Mouse (Mus musculus): ENCODE measurements around the gene Med31.
"Not testable (repeated sequence)": the region's sequence is repeated elsewhere in the genome, so short reads cannot be mapped to it uniquely, and the experiment has no call there.

Gene Med31

DNA sequence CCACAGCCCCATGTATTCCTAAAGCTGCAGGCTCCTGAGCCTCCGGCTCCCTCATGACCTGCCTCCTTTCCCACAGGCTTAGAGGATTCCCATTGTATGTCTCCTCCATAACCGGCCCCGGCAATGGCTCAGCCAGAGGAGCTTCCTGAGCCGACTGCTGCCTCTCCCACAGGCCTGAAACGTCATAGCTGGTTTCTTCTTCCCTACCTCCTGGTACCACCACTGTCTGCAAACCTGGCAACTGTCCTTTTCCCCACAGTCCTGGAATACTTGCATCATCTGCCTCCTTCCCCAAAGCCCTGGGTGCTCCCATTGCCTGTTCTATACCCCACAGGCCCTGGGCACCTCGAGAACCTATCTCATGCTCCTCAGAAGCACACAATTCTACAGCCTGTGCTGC, 10.1 kb downstream of the Med31 start:
- in situ Hi-C loops (cut with MseI, MboI), result no loop called here

DNA sequence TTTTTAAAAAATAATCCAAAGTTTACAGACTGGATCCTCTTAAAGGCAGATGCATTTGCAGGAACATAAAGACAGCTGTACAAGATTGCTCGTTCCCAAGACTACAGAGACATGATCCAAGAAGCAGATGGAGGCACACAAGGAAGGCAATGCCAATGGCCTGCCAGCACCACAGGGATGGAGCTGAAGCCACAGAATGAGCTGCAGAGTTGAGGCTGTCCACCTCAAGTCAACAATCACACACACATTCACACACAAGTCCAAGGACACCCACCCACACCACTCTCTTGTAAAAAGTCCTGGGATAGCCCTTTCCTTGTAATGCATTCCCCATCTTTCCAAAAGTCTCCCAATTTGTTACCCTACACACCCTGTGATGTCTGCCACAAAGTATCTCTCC, 12.0 kb downstream of the Med31 start:
- in situ Hi-C loops (cut with MseI, MboI), result no loop called here

DNA sequence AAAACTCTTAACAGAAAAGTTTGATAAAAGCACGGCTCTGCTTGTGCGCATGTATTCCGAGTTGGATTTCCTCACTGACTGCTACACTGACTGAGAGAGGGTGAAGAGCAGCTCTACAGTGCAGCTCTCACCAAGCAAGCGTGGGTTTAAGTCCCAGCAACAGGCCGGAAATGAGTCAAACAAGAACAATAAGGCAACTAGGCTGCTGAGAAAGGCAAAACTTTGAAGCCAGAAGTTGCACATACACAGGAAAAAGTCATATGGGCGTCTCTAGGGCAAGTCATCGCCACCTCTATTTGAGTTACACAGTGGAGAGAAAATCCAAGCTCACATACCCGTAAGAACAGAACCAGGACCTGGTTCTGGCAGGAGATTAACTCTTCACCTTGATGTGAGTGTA, 18.9 kb downstream of the Med31 start:
- in situ Hi-C loops (cut with MseI, MboI), result no loop called here

DNA sequence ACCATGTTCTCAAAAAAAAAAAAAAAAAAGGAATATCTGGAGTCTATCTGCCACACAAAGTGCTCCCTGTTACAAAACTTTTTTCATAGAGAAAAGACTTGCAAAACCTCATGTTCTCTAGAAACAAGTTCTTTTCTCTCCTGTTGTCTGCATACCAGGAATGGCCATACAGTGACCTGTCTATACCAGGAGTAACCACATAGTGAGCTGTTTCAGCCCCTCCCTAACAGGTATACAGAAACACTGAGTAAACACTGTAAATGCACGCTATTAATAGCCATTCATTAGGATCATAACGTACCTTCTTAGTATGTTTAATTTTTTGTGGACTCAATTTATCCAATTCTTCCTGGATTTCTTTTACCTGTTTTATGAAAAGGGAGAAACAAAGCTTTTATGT, 21.1 kb downstream of the Med31 start:
- in situ Hi-C loops (cut with MseI, MboI), result no loop called here

GRCm38 (mm10) chr11:72190857-72191256, 24.5 kb downstream of the Med31 start:
- in situ Hi-C loops (cut with MseI, MboI), result no loop called here

- in situ Hi-C loops (cut with MseI, MboI), result no loop called here
These were observed 31.1 kb downstream of the Med31 start for GRCm38 (mm10) chr11:72184252-72184651.

DNA sequence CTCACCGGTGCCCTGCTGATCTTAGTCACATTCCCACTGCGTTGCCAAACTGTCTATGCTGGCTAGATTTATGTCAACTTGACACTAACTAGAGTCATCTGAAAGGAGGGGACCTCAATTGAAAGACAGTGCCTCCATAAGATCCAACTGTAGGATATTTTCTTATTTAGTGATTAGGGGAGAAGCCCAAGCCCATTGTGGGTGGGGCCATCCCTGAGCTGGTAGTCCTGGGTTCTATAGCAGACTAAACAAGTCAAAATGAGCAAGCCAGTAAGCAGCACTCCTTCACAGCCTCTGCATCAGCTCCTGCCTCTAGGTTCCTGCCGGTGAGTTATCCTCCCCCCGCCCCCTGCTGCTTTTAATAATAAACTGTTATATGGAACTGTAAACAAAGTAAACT, 34.3 kb downstream of the Med31 start:
- in situ Hi-C loops (cut with MseI, MboI), result no loop called here

DNA sequence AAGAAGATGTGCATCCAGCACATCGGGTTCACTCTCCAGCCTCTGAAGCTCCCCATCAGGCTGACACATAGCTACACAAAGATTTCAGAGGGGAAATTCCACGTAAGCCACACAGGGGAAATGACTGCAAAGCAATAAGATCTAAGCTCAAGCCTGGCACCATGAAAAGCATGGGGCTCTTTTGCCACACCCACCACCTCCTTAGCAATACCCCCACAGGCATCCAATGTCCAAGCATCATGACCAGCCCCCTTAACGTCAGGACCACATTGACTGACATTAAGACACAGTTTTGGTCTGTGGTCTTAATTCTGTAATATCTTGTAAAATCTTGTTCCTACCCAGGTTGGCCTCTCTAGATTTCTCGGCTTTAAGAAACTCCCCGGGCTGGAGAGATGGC, 34.8 kb downstream of the Med31 start:
- in situ Hi-C loops (cut with MseI, MboI), result no loop called here

DNA sequence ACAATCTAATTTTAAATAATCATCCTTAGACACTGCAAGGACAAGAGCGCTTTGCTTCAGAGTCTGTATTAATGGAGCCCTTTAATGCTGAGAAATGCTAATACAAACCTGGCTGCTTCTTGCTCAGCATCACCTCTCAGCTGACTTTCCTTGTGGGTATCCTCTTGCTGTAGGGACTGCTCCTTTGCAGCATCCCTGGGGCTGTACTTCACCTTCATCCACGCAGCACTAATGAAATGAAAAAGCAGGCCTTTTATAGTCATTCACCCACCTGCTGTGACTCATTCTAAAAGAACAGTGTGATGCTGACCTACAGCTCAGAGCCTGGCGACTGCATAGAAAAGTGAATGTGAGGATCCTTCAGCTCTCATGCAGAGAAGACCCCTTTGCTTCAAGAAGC, 38.8 kb downstream of the Med31 start:
- in situ Hi-C loops (cut with MseI, MboI), result no loop called here

- in situ Hi-C loops (cut with MseI, MboI), result no loop called here
These were observed 39.4 kb downstream of the Med31 start for GRCm38 (mm10) chr11:72175966-72176365.

GRCm38 (mm10) chr11:72174721-72175120, 40.7 kb downstream of the Med31 start:
- in situ Hi-C loops (cut with MseI, MboI), result no loop called here

DNA sequence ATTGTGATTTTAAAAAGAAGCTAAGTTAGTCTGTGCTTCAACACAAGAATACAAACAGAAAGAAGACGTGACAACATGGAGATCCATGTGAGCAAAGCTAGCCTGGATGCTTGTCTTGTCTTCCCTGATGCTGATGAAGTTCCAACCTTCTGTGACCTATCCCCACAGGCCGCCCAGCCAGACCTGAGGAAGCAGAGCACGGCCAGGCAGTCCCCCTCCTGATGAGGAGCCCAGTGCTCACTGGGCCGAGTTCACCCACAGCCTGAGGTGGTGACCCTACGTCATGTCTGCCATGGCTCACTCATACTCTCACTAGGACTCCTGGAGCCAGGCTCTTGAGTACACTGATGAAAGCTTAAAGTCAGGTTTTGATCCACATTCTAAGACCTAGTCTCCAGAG, 41.9 kb downstream of the Med31 start:
- in situ Hi-C loops (cut with MseI, MboI), result no loop called here

DNA sequence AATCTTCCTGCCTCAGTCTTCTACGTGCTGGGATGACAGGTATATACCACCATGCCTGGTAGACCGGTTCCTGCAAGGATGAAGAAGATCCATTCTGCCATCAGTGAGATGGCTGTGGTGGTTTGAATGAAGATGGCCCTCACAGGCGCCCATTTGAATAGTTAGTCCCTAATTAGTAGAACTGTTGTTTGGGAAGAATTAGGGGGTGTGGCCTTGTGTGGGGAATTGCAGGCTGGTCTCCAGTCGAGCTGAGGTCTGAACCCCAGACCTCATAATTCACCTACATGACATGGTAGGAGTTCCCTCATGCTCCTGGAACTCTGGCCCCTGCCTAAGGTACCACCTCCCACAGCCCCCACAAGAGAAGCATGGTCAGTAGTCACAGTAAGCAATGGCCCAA, 43.5 kb downstream of the Med31 start:
- in situ Hi-C loops (cut with MseI, MboI), result not testable (repeated sequence)

DNA sequence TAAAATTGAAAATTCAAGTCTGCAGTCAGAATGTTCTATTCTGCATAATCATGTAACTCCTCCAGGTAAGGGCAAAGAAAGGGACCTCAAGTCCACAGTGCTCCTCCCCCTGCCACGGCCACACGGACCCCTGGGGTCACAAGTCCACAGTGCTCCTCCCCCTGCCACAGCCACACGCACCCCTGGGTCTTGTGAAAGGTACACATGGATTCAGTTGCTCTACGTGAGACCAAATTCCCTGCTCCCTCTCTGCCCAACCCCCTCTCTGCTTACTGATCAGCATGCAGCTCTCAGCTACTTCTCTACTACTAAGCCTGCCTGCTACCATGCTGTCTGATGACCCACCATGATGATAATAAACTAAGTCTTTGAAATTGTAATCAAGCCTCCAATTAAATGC, 45.5 kb downstream of the Med31 start:
- in situ Hi-C loops (cut with MseI, MboI), result loop anchor here in 1 of 2 experiments (10.0 kb wide), 1 partner anchor 115 kb away; no protein-coding TSS in a partner anchor

DNA sequence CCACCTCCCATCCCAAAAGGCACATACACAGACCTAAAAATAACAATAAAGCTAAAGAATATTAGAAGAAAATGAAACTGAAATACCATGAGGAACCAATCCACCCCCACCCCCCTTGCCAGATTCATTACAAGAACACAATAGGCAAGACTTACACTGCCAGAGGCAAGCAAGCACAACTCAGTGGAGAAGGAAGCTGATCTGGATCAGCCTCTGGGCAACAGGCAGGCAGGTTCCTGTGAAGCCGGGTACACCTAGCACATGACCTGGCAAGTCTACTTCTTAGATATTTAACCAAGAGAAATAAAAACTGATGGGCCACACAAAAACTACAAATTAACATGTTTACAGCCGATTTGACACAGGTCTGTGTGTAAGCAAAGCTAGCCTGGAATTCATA, 52.2 kb downstream of the Med31 start:
- in situ Hi-C loops (cut with MseI, MboI), result loop anchor here in 1 of 2 experiments (10.0 kb wide), 1 partner anchor 108 kb away; no protein-coding TSS in a partner anchor

All from mouse trophoblast stem cell (cell line).